ENCODE assay signal across 8 mouse cellular contexts in the genomic region with DNA sequence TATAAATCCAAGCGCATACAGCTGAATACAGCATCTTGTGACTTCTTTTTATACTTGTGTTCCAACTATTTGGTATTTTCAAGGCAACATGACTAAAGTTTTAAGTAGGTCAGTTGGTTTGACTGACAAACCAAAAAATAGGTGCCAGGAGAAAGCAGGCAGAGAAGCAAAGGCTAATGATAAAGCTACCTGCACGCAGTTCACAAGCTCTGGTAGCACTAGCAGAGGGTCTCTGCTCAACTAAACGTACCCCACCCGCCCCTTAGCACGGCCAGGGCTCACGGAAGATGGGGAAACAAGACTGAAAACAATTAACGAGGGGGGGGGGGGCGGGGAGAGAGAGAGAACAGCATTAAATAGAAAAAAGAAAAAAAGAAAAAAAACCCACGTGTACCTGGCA. TPM values are rescaled to one million over a fixed set of nuclear protein-coding genes. Genes with fewer than 3 reads are reported as not detected.
DNase-seq lines count a peak whose midpoint lies in the region; ATAC-seq lines count a peak whose summit lies in the region.

No protein-coding gene starts in this region.

- H3K27me3 ChIP-seq in kidney, embryonic 16.5 days (ENCODE audit: insufficient read depth, low read length) = no peaks in the 10 kb centered on the region
- H3K27me3 ChIP-seq in embryonic facial prominence, embryonic 15.5 days = no peaks in the 10 kb centered on the region
- H3K27me3 ChIP-seq in intestine, embryonic 15.5 days (replicated peaks) = no peaks in the 10 kb centered on the region; the same call in 1 of the 2 replicates
- H3K27me3 ChIP-seq in neural tube, embryonic 12.5 days (replicated peaks) = no peaks in the 10 kb centered on the region

- no peak for ATAC-seq in kidney, embryonic 16.5 days (ENCODE audit: low FRiP score, low TSS enrichment)
- ATAC-seq in embryonic facial prominence, embryonic 15.5 days (ENCODE audit: insufficient number of reproducible peaks, low FRiP score, low TSS enrichment, low read depth) = no peak
- no peak for ATAC-seq in intestine, embryonic 15.5 days
- ATAC-seq in neural tube, embryonic 12.5 days (ENCODE audit: low FRiP score, low read depth) = no peak

- DNase-seq in kidney, adult 11 months = no peak
- DNase-seq in right cerebral cortex, postnatal 10 days (ENCODE audit: low spot score in 2 of 2) = no peak
- no peak for DNase-seq in layer of hippocampus, postnatal 25 days (ENCODE audit: extremely low spot score in 1 of 2, low spot score in 1 of 2)
- DNase-seq in left cerebral cortex, postnatal 14 days (ENCODE audit: low spot score in 2 of 2) = no peak

- intact Hi-C loops in left cerebral cortex, postnatal 14 days (cut with DNase I) = loop anchor here (5.0 kb wide), 1 partner anchor 53 kb away; no protein-coding TSS in a partner anchor

- H3K36me3 ChIP-seq in kidney, embryonic 16.5 days (ENCODE audit: insufficient read depth, low read length) = no peaks in the 10 kb centered on the region
- no peaks in the 10 kb centered on the region for H3K36me3 ChIP-seq in embryonic facial prominence, embryonic 15.5 days
- no peaks in the 10 kb centered on the region for H3K36me3 ChIP-seq in intestine, embryonic 15.5 days
- no peaks in the 10 kb centered on the region for H3K36me3 ChIP-seq in neural tube, embryonic 12.5 days

- WGBS in kidney, embryonic 16.5 days = 13% methylated on average over 8 of the region's 9 CpGs
- WGBS in embryonic facial prominence, embryonic 15.5 days = 8% methylated on average over 8 of the region's 9 CpGs
- WGBS in intestine, embryonic 15.5 days = 16% methylated on average over 9 of the region's 9 CpGs
- WGBS in neural tube, embryonic 12.5 days = 15% methylated on average over 8 of the region's 9 CpGs

- no peak overlapping the region for H3K27ac ChIP-seq in kidney, embryonic 16.5 days (ENCODE audit: low read length)
- no peak overlapping the region for H3K27ac ChIP-seq in embryonic facial prominence, embryonic 15.5 days (replicated peaks)
- no peak overlapping the region for H3K27ac ChIP-seq in intestine, embryonic 15.5 days
- H3K27ac ChIP-seq in neural tube, embryonic 12.5 days = no peak overlapping the region

- peak overlapping the region; percentile 70 for H3K4me2 ChIP-seq in kidney, embryonic 16.5 days (replicated peaks; ENCODE audit: low read depth, low read length)
- H3K4me2 ChIP-seq in embryonic facial prominence, embryonic 15.5 days (replicated peaks) = peak overlapping the region; percentile 72
- peak overlapping the region; percentile 91 for H3K4me2 ChIP-seq in intestine, embryonic 15.5 days (replicated peaks)
- peak overlapping the region; percentile 79 for H3K4me2 ChIP-seq in neural tube, embryonic 12.5 days (replicated peaks)

- H3K4me1 ChIP-seq in kidney, embryonic 16.5 days (ENCODE audit: insufficient read depth, low read length) = peaks cover 11% of the 10 kb centered on the region; the same call in 1 of the 2 replicates
- H3K4me1 ChIP-seq in embryonic facial prominence, embryonic 15.5 days = peaks cover 8% of the 10 kb centered on the region; the same call in 1 of the 2 replicates
- H3K4me1 ChIP-seq in intestine, embryonic 15.5 days (replicated peaks) = no peaks in the 10 kb centered on the region
- no peaks in the 10 kb centered on the region; the same call in 1 of the 2 replicates for H3K4me1 ChIP-seq in neural tube, embryonic 12.5 days

- H3K4me3 ChIP-seq in kidney, embryonic 16.5 days (ENCODE audit: low read length) = peak overlapping the region; percentile 92
- H3K4me3 ChIP-seq in embryonic facial prominence, embryonic 15.5 days (replicated peaks) = peak overlapping the region; percentile 87
- H3K4me3 ChIP-seq in intestine, embryonic 15.5 days (replicated peaks) = peak overlapping the region; percentile 88
- peak overlapping the region; percentile 86 for H3K4me3 ChIP-seq in neural tube, embryonic 12.5 days

- H3K9me3 ChIP-seq in kidney, embryonic 16.5 days (ENCODE audit: low read length) = no peaks in the 10 kb centered on the region
- no peaks in the 10 kb centered on the region for H3K9me3 ChIP-seq in embryonic facial prominence, embryonic 15.5 days (replicated peaks)
- H3K9me3 ChIP-seq in intestine, embryonic 15.5 days = no peaks in the 10 kb centered on the region
- no peaks in the 10 kb centered on the region for H3K9me3 ChIP-seq in neural tube, embryonic 12.5 days

- peak overlapping the region; percentile 94 for H3K9ac ChIP-seq in kidney, embryonic 16.5 days (replicated peaks; ENCODE audit: low read length)
- H3K9ac ChIP-seq in embryonic facial prominence, embryonic 15.5 days = no peak overlapping the region
- no peak overlapping the region for H3K9ac ChIP-seq in intestine, embryonic 15.5 days
- peak overlapping the region; percentile 87; the same call in 1 of the 2 replicates for H3K9ac ChIP-seq in neural tube, embryonic 12.5 days

RNA-seq across cellular contexts. Expression of gene Klhl8, which starts 0.9 kb away (rescaled TPM):
- 13.2 and 13.8 TPM in 2 replicates for polyA plus RNA-seq in kidney, embryonic 16.5 days (2015; fragmentation: Nextera tagmentation; extraction: Ambion mirVana)
- 17.2 and 18.2 TPM in 2 replicates for polyA plus RNA-seq in embryonic facial prominence, embryonic 15.5 days (2015; fragmentation: Nextera tagmentation; extraction: Ambion mirVana)
- polyA plus RNA-seq in intestine, embryonic 15.5 days (2015; fragmentation: Nextera tagmentation; extraction: Ambion mirVana) = 8.2 and 8.5 TPM in 2 replicates
- 18.4 and 21.1 TPM in 2 replicates for polyA plus RNA-seq in neural tube, embryonic 12.5 days (2016; fragmentation: Nextera tagmentation; extraction: Ambion mirVana)
- 10 to 100 TPM; 34.2 to 34.3 TPM for total RNA-seq in layer of hippocampus, postnatal 25 days (2021)
- 10 to 100 TPM; 36.7 to 40.9 TPM for total RNA-seq in left cerebral cortex, postnatal 14 days (2021)

Comparison
In these comparisons a context has a peak if more than half of its experiments do, and no peak if none do; other contexts are left out.
1. H3K9ac ChIP-seq: peak in kidney, embryonic 16.5 days (single experiment) and neural tube, embryonic 12.5 days (single experiment); none in embryonic facial prominence, embryonic 15.5 days (single experiment) and intestine, embryonic 15.5 days (single experiment).
2. Peak in every context shown above with its lines, with median percentiles within 50 percentile points of each other: H3K4me2 ChIP-seq and H3K4me3 ChIP-seq.